In genomic region chr12:33220509-33221051, GRCm38 (mm10) we compare ENCODE assay signal across 9 mouse cellular contexts.
DNase-seq lines count a peak whose midpoint lies in the region; ATAC-seq and TF ChIP-seq lines count a peak whose summit lies in the region.
"Had no signal": no experiment of that assay in that cellular context is flagged by ENCODE, and none has a peak within 500 bp of the region (broad histone marks: within the 10 kb centered on the region; RNA-seq: fewer than 3 reads in every experiment).

No protein-coding gene starts in this region.

- peak; percentile 78; the same call in 1 of the 2 replicates for ATAC-seq in embryonic facial prominence, embryonic 14.5 days (ENCODE audit: low read depth)
- ATAC-seq in heart, embryonic 15.5 days (replicated peaks; ENCODE audit: insufficient number of reproducible peaks, insufficient read depth, low FRiP score, low read depth) = peak; percentile 87
- ATAC-seq in megakaryocyte-erythroid progenitor cell, adult 5-6 weeks (replicated peaks; ENCODE audit: low FRiP score, low TSS enrichment, poor library complexity, severe bottlenecking) = peak; percentile 83
- peak; percentile 91 for ATAC-seq in stomach, embryonic 15.5 days (ENCODE audit: insufficient read depth, low FRiP score, low read depth)

- intact Hi-C loops in left cerebral cortex, adult 2 months (cut with DNase I) = loop anchor here (5.0 kb wide), 1 partner anchor 73 kb away; the partner anchor contains the start of gene Atxn7l1

- peaks cover 7% of the 10 kb centered on the region; the same call in 1 of the 2 replicates for H3K4me1 ChIP-seq in embryonic facial prominence, embryonic 14.5 days (ENCODE audit: control insufficient read depth, insufficient read depth, low read length)
- H3K4me1 ChIP-seq in heart, embryonic 15.5 days (replicated peaks) = peaks cover 20% of the 10 kb centered on the region
- peaks cover 4% of the 10 kb centered on the region; the same call in 1 of the 2 replicates for H3K4me1 ChIP-seq in stomach, embryonic 15.5 days

- peak; percentile 11 to 23 for DNase-seq in cerebellum, postnatal 25 days
- DNase-seq in cerebellum, postnatal 14 days = no peak
- peak; percentile 84 for DNase-seq in embryonic facial prominence, embryonic 14.5 days (ENCODE audit: low spot score)
- DNase-seq in left cerebral cortex, adult 2 months (ENCODE audit: extremely low spot score in 1 of 2, low spot score in 2 of 2) = peak; percentile 50 to 66
- no peak for DNase-seq in urinary bladder, postnatal 25 days (ENCODE audit: low spot score)

- H3K4me2 ChIP-seq in embryonic facial prominence, embryonic 14.5 days (ENCODE audit: low read depth, low read length) = no peak overlapping the region
- H3K4me2 ChIP-seq in heart, embryonic 15.5 days = peak overlapping the region; percentile 60
- peak overlapping the region; percentile 29; the same call in 1 of the 2 replicates for H3K4me2 ChIP-seq in stomach, embryonic 15.5 days
- H3K4me2 ChIP-seq: limb, embryonic 15.5 days had no signal

- no peak overlapping the region for H3K4me3 ChIP-seq in embryonic facial prominence, embryonic 14.5 days (ENCODE audit: low read depth, low read length)
- peak overlapping the region; percentile 31 for H3K4me3 ChIP-seq in heart, embryonic 15.5 days
- no peak overlapping the region for H3K4me3 ChIP-seq in left cerebral cortex, adult 2 months
- H3K4me3 ChIP-seq in stomach, embryonic 15.5 days (replicated peaks) = no peak overlapping the region
- H3K4me3 ChIP-seq: limb, embryonic 15.5 days had no signal

- H3K27me3 ChIP-seq in embryonic facial prominence, embryonic 14.5 days (replicated peaks; ENCODE audit: control insufficient read depth, insufficient read depth, low read length) = no peaks in the 10 kb centered on the region
- H3K27me3 ChIP-seq in heart, embryonic 15.5 days = peaks cover 46% of the 10 kb centered on the region
- no peaks in the 10 kb centered on the region for H3K27me3 ChIP-seq in stomach, embryonic 15.5 days (replicated peaks)
- H3K27me3 ChIP-seq: limb, embryonic 15.5 days had no signal

- H3K9me3 ChIP-seq in embryonic facial prominence, embryonic 14.5 days (ENCODE audit: control insufficient read depth, low read length) = no peaks in the 10 kb centered on the region
- H3K9me3 ChIP-seq in heart, embryonic 15.5 days (replicated peaks) = no peaks in the 10 kb centered on the region
- no peaks in the 10 kb centered on the region for H3K9me3 ChIP-seq in stomach, embryonic 15.5 days
- H3K9me3 ChIP-seq: limb, embryonic 15.5 days had no signal

- TF ChIP-seq CTCF in left cerebral cortex, adult 2 months (IDR thresholded peaks at IDR 0.05) = no peak

- 71% methylated on average over 11 of the region's 11 CpGs for WGBS in embryonic facial prominence, embryonic 14.5 days
- WGBS in heart, embryonic 15.5 days = 20% methylated on average over 11 of the region's 11 CpGs
- WGBS in stomach, embryonic 15.5 days = 57% methylated on average over 11 of the region's 11 CpGs

- H3K36me3 ChIP-seq in embryonic facial prominence, embryonic 14.5 days (ENCODE audit: control insufficient read depth, insufficient read depth, low read length) = no peaks in the 10 kb centered on the region
- H3K36me3 ChIP-seq in heart, embryonic 15.5 days = no peaks in the 10 kb centered on the region
- 0 out of 2 replicates have a peak, but pooled peaks cover 3% of the 10 kb centered on the region for H3K36me3 ChIP-seq in stomach, embryonic 15.5 days
- H3K36me3 ChIP-seq: limb, embryonic 15.5 days had no signal

- no peak overlapping the region for H3K9ac ChIP-seq in embryonic facial prominence, embryonic 14.5 days (ENCODE audit: low read depth, low read length)
- H3K9ac ChIP-seq in heart, embryonic 15.5 days = peak overlapping the region; percentile 20; the same call in 1 of the 2 replicates
- H3K9ac ChIP-seq in stomach, embryonic 15.5 days = no peak overlapping the region
- H3K9ac ChIP-seq: limb, embryonic 15.5 days had no signal

- H3K27ac ChIP-seq in embryonic facial prominence, embryonic 14.5 days (replicated peaks; ENCODE audit: low read depth, low read length) = no peak overlapping the region
- peak overlapping the region; percentile 82 for H3K27ac ChIP-seq in heart, embryonic 15.5 days
- peak overlapping the region; percentile 50; the same call in 1 of the 2 replicates for H3K27ac ChIP-seq in left cerebral cortex, adult 2 months
- H3K27ac ChIP-seq in stomach, embryonic 15.5 days = peak overlapping the region; percentile 69
- H3K27ac ChIP-seq: limb, embryonic 15.5 days had no signal

Comparison
In these comparisons a context has a peak if more than half of its experiments do, and no peak if none do; other contexts are left out.
1. DNase-seq: peak in cerebellum, postnatal 25 days (2 of 2), embryonic facial prominence, embryonic 14.5 days (single experiment) and left cerebral cortex, adult 2 months (2 of 2); none in cerebellum, postnatal 14 days (0 of 2) and urinary bladder, postnatal 25 days (single experiment).
2. Peak in every context shown above with its lines, with median percentiles within 50 percentile points of each other: ATAC-seq.